Mouse (Mus musculus) A20 (cell line): Measurements from ENCODE around the gene Tbl1xr1.

Source experiments
- DNase-seq: peaks from one replicate; pipeline ENCODE4 v3.0.0-alpha.2; 2011; ENCODE audit warnings: low read depth, low spot score

The Tbl1xr1 gene

DNA sequence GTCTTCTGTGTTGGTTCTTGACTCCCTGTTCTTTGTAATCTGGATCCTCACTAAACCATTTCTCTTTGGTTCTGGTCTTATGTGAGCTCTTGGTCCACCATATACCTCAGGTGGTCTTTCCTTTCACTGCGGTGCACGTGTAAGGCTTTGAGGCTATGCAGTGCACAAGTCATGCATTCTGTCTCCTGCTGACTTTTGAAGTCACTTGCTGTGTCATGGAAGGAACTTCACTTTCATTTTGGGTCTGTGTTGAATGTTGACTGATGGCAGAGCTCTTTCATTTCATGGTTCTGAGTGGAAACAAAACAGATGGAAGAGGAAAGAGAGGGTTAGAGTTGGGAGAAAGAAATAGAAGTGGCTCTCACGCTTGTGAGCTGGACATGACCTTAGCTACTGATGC lies 13.4 kb downstream of the Tbl1xr1 start:
- DNase-seq = no peak

DNA sequence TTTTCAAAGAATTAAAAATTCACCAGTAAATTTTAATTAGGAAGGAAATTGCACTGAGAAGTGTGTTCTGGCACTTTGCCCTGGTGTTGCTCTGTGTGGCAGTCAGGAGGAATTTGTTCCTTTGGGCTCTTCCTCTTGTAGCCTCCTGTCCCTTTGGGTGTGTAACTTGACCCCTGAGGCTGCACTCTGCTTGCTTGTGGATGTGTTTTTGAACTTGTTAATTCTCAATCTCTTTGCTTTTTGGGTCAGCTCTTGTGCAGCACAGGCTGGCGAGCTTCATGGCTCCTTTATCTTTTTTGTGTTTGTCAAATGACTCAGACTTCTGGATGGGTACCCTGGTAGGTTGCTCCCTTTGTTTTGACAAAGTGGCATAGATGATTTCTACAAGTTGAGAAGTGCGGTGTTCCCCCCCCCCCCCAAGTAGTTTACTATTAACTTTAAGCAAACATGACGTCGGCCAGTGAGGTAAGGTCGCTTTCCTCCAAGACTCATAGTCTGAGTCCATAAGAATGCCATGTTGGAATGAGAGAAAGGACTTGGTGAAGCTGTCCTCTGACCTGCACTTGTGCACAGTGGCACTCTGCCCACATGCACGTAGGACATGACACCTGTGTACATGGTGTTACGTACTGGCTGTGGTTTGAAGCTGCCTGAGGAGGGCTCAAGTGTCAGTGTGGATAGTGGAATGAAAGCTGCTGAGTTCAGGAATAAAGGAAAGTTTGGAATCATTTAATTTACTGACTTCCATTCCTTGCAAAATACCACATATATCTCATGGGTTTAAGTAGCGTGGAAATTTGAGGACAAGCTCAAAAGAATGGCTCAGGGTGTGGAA lies 14.2 kb downstream of the Tbl1xr1 start:
- DNase-seq = no peak

DNA sequence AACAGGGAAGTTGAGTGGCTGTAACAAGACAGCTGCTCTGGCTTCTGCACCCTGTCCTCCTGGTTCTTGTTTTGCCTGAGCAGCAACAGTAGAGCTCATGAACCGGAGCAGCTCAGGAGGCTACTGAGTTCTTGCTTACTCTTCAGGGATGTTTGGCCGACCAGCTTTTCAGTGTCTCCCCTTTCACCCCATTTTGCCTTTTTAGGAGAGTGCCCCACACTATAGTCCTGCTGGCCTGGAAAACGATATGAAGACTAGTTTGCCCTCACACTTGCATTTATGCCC lies 14.8 kb downstream of the Tbl1xr1 start:
- DNase-seq = no peak

DNA sequence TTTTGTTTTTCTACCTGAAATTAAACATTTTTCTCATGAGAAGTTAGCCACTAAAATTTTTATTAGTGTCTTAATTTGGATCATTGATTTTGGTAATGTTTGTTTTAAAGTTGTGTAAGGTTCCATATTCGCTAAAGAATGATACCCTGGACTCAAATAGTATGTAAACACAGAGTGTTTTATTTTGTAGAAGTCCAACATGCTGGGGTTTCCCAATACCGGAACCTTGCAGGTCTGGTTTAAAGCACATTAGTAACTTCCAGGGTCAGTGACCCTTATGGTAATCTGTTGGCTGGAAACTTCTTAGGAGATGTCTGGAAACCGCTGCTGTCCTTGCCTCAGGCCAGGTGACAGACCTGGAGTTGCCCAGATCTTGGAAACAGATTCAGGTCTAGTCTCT lies 15.2 kb downstream of the Tbl1xr1 start:
- no peak for DNase-seq

DNA sequence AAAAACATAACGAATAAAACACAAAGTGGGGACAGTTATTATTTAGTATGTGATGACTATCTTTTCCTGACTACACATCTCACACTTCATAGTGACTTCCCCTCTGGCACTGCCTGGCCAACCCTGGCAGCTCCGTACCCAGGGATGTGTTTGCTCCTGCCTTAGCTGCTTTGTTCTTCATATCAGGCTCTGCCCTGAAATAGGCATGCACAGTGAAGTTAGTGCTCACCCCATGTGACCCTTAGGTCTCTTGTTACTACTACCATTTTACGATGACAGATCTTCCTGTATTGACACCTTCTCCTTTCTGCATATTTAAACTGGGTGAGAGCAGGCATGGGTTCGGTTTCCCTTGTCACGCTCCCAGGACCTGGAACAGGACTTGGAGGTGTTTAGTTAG lies 16.3 kb downstream of the Tbl1xr1 start:
- DNase-seq = no peak

DNA sequence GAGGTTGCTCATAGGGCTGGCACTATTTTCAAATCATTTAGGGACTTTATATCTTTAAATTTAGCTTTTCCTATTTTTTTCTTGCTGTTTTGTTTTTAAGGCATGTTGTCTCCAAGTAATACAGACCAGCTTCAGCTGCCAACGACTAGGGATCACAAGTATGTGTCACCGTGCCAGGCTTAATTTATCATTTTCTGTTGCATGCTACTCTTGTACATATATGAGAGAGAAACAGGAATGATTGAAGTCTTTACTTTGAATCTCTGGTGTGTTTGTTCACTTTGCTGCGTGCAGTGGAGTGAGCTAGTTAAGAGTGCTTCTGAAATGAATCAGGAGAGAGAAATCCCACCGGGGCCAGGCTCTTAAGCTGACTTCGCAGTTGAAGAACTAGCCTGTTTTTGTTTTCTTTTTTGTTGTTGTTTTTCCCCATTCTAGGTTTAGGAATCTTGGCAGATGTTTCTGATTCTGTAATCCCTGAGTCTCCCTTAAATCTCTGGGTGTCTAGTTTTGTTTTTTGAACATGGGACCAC lies 27.6 kb downstream of the Tbl1xr1 start:
- DNase-seq = no peak

DNA sequence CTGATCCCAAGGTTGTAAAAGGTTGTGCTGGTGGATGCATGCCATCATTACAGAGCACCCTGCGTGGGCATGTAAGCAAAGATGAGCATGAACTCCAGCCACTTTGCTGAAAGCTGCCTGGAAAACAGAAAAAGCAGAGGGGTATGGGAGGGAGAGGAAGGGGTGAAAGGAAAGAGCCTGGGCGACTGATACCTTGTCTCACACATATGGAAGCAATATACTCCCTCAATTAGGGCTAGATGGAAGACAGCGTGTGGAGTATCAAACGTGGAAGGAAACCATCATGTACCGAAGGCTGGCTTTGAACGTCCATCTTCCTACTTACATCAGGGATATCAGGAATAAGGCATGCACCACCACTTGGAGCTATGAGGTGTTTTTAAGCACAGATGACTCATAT lies 29.0 kb downstream of the Tbl1xr1 start:
- DNase-seq = no peak

DNA sequence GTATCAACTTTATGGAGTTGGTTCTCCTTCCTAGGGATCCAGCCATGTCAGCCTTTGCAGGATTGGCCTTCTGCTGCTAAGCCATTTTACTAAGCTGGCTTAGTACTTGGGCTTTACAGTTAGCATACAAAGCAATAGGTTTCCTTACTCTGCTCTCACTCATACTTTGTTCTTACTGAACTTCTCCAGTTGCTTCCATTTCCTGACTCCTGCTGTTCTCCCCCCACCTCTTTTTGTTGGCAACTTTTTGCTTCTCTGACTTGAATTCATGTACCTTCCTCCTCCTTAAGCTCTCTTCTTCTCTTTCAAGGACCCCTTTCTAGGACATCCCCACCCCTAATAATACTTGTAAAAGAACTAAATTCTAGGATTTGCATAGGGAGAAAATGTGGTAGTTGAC lies 31.6 kb downstream of the Tbl1xr1 start:
- DNase-seq = no peak

DNA sequence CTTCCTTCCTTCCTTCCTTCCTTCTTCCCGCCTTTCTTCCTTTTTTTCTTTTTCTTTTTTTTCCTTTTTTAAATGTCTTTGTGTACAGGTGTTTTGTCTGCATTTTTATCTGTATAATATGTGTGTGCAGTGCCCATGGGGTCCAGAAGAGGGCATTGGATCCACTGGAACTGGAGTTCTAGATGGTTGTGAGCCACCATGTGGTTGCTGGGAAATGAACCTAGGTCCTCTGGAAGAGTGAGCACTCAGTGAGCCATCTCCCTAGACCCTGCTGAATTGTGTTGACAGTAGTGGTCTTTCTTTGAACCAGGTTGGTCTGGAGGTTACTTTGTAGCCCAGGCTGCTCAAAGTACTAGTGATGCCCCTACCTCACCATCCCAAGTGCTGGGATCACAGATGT lies 33.2 kb downstream of the Tbl1xr1 start:
- no peak for DNase-seq

DNA sequence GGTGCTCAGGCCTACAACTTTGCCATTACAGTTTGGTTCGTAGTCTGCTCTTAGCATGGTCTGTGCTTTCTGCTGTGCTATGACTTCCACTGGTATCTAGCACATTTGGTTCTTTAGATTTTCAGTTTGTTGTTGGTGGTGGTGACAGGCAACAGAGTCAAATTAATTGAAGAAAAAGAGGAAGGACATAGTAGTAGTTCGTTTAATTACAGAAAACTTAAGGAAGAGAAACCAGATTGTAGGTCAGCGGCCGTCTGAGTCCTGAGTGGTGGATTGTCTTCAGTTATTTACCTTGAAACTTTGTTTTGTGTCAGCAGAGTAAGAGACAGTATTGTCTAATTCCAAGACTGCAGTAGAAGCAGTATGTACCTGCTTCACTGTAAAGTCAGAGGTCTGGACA lies 37.3 kb downstream of the Tbl1xr1 start:
- DNase-seq = peak; percentile 64

DNA sequence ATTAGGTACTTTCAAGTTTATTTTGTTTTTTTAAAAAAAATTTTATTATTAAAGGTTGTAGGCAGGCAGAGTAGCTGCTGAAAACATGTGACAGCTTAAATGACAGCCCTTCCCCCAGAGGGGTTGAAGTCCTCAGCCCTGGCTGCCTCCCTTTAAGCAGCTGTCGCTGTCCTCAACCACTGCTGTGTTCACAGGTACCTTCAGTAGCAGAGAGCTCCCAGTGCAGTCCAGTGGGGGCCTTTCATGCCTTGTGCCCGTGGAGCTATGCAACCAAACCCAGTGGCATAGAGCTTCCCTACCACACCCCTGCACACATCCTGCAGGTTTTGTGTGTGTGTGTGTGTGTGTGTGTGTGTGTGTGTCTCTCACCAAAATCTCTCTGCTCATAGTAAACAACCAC lies 38.8 kb downstream of the Tbl1xr1 start:
- peak; percentile 71 for DNase-seq

DNA sequence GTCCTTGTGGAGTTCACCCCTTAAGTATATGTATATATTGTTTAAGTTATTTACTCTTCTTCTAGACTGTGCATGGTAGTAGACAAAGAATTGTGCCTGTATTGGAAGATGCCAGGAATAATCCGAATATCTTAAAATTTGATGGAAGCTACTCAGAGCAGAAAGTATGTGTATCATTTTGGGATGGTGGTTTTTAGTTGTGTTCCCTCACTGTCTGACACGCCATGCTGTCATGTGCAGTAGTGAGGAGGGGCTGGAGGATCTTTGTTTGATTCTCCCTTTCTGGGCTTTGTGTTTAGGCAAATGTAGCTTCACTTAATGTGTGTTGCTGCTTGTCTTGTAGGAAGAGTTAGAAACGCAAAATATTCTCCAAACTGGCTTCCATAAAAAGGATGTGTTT lies 39.2 kb downstream of the Tbl1xr1 start:
- DNase-seq = no peak

DNA sequence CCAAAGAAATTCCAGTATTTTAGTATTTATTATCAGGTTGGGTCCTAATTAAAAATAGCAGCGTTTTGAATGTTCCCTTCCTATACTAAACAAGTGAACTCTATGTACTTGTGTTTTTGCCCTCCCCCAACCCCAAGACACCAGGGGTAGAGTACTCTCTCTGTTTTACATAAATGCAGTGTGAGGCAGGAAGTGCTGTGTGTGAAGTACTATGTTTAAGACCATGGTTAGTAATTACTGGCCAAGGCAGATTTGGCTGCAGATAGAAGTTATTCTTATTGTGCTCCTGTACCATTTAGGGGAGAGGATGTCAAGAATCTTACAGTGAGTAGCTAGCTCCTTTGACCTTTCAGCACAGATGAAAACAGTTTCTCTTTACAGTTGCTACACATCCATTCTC lies 39.7 kb downstream of the Tbl1xr1 start:
- DNase-seq = peak; percentile 73

DNA sequence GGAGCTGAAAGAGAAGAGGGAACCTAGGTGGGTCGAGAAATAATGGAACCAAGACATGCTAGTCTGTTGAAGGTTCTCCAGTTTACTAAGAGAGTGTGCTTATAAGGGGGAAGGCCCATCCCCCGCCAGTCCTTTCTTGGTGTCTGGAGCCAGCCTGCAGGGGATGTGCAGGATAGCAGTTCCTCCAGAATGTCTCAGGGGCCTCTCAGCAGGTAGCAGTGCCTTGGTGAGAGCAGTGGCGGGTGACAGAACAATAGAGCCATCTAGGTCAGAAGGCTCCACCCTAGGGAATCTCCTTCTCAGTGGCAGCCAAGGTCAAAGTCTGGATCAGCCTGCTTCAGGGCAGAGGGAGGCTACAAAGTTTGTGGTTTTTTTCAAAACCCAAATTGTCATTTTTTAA lies 45.3 kb downstream of the Tbl1xr1 start:
- no peak for DNase-seq

DNA sequence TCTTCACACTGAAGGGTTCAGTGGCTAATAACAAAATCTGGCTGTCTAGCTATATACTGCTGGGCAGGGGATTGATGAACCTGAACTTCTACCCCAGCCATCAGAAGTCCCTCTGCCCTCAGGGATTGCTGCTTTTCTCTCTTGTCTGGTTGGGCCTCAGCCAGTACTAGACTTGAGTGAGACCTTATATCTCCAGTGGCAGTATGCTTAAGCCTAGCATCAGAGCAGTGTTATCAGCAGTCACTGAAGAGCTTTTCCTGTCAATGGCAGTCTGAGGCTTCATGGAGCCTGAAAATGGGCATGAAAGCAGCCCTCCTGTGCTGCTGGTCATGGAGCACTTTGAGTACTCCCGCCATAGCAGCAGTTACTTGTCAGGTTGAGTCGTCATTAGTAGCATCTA lies 46.7 kb downstream of the Tbl1xr1 start:
- no peak for DNase-seq

DNA sequence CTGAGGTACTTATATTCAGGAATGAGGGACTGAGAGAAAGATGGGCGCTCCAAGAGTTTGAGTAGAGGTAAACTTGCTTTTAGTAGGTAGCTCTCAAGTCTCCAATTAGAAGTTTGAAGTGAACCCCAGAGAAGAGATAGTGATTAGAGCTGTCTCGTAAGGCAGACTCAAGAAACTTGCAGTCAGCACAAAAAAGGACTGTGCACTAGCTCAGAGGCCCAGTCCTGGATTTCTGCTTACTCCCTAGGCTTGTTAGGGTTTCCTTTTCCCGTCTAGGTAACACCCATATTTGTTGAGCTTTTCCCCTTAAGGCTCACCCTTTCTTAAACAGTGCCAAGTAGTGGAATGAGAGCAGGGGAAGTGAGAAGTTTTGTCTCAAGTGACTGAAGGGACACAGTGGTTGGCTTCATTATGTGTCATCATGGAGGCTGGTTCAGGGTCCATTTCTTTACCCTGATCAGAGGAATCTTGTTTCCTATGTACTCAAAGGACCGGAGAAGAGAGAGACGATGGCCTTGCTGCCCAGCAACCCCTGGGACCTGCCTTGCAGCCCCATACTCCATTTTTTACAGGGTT lies 49.9 kb downstream of the Tbl1xr1 start:
- peak; percentile 66 for DNase-seq

DNA sequence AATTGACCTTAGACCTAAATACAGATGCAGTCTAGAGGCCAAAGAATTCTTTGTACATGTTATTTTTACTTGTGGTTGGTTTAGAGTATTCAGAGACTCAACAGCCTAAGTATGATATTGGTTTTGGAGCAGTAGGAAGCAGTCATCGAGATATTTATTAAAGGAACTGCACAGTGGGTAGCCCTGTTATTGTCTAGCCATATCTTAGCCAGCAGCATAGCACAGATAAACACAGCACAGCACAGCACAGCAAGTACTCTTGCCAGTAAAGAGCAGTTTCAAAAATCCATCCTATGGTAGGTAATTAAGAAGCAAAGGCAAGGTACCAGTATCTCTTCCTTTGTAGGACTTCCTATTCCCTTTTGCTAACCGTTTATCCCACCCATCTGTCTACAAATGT lies 54.8 kb downstream of the Tbl1xr1 start:
- no peak for DNase-seq

DNA sequence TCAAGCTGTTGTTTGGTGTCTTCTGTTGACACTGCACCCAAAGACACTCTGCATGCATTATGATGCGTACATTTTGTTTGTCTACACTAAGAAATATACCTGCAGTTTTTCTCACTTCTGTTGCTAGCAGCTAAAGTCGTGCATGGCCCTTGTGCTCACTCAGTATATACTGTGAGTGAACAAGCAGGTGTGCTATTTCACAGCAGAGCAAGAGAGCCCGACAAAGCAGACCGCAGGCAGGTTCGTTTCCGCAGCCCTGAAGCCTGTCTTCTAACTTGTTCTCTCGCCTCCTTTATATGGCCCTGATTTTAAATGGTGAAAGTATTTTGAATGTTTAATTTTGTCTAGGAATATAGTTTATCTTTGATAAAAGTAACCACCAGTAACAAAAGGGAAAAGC lies 57.2 kb downstream of the Tbl1xr1 start:
- DNase-seq = peak; percentile 53

DNA sequence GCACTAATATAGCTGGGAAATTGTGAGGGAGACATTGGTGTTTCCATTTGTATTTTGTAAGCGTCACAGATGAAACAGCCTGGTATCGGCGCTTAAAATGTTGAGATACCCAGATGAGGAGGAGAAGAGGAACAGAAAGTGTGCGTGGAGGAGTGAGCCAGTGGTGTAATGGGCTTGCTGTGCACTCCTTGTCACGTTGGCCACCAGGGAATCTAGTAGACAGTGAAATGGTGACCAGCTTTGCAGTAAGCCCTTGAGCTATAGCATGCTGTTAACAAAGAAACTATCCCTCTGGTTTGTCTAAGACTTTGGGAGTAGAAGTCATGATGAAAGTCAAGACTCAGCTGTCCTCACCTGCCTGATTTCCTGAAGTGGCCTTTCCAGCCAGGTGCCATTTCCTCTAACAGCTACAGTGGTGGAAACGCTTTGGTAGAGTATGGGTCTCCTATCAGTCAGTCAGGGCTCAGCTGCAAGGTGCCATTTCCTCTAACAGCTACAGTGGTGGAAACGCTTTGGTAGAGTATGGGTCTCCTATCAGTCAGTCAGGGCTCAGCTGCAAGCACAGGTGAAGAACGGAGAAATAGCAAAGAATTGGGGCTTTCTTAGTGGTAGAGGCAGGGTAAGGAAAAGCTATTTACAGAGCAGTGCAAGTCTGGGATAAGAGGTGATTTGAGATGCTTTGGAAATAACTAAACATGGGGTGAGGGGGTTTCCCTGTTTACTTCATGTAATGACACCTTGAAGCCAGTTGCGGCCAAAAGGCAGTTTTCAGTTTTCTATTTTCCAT lies 61.5 kb downstream of the Tbl1xr1 start:
- peak; percentile 91 for DNase-seq

DNA sequence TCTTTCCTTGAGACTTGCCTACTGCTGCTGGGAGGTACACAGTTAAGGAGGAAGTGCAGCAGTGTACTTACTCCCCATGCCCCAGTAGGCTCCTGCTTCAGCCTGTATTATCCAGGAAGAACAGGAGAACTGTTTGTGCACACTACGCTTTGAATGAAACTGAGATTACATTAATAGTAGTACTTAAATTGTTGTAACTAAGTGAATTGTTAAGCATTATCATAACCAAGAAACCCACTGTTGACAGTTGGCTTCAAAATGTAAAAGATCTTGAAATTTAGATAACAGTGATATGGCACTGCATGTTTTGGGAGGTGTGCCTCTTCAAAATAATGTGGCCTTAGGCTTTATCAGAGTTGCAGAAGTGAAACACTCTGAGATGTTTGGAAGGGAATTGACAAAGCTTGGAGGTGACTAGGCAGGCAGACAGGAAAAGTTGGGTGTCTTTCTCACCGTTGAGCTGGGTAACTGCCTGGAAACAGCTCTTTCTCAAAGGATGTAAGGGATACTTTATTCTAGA lies 62.2 kb downstream of the Tbl1xr1 start:
- peak; percentile 54 for DNase-seq

DNA sequence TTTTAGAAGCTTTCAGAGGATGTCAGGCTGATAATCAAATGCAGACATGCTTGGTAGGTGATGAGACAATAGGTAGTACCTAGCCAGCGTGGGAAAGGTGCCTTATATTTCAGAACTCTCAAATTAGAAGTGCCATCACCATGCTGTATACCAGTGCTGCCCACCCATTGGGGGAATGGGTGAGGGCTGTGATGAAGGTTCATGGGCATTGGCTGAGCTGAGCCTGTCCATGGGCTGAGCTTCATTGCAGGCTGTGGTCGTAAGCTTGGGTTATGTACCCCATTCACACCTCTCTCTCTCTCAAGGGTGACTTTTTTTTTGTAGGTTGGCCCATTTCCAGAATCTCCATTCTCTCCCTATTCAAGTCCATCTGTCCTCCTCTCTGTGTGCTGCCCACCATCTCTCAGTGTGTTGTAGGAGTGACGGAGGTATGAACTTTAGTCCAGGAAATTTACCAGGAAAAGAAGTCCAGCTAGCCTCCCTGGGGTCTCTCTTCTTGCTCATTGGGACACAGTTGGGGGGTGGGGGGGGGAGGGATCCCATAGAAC lies 63.7 kb downstream of the Tbl1xr1 start:
- no peak for DNase-seq
